Mouse (Mus musculus): ENCODE measurements around the gene Ppp1r13b. TPM values are rescaled to one million over a fixed set of nuclear protein-coding genes. Genes with fewer than 3 reads are reported as not detected.

The Ppp1r13b gene
- polyA plus RNA-seq, 1 experiment from 2014 or later, result 21.7 TPM

DNA sequence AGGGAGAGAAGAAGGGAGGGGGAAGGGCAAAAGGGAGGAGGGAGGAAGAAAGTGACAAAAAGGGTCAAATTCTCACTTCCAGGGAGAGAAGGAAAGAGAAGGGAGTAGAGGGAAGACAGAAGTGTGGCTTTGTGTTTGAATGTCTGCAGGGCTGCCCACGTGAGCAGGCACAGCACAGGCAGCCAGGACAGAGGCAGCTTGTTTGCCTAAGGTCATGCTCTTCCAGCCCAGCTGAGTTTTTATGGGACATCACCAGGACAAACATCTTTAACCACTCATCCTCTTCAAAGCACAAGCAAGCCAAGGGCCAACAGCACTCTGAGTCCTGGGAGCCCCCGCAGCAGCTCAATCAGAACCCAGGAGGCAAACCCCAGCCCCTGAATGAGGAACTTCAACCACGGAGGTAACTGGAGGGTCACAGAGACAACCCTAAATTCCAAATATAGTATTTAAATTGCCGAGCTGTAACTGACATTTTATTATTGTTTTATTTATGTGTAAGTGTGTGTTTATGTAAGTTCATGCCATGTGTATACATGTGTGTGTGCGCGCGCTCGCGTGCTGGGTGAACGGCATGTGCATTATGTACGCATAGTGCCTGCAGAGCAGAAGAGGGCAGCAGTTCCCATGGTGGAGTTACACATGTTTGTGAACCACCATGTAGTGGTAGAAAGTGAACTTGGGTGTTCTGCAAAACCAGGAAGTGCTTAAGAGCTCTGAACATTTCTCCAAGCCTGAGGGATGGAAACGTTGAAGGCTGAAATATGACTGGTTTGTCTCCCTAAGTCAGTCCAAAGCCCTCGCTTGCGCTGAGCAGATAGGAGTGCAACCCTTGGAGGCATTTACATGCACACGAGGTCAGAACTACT, 65.1 kb downstream of the Ppp1r13b start:
- H3K27me3 ChIP-seq (replicated peaks), result no peaks in the 10 kb centered on the region
- H3K4me1 ChIP-seq (replicated peaks), result 0 out of 2 replicates have a peak, but pooled peaks cover 2% of the 10 kb centered on the region
- H3K36me3 ChIP-seq, result peaks cover 20% of the 10 kb centered on the region
- H3K9me3 ChIP-seq, result no peaks in the 10 kb centered on the region
- no peak overlapping the region for H3K9ac ChIP-seq
- WGBS, result 60% methylated on average over 15 of the region's 15 CpGs
- H3K4me2 ChIP-seq (replicated peaks), result no peak overlapping the region
- ATAC-seq, result no peak
- H3K4me3 ChIP-seq (replicated peaks), result no peak overlapping the region
- no peak overlapping the region for H3K27ac ChIP-seq

DNA sequence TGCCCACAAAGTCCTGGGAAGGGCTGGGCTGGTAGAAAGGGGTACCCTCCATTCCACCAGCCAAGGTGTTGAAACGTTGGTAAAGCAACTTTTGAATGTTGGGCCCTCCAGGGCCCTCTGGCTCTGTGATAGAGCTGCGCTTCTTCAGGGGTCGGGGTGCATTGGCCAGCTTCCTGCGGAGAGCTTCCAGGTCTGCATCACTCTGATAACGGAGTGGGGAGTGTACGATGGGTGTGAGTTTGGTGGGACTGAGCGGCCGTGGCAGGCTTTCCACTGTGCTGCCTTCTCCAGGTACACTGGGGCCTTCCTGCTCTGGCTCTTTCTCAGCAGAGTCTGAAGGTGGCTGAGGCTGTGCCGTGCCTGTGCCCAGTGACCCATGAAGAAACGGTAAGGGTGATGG, 74.5 kb downstream of the Ppp1r13b start:
- Histone ChIP-seq H3K4me3 (replicated peaks) (no peak overlapping the region), H3K27ac (no peak overlapping the region), H3K27me3 (replicated peaks) (no peaks in the 10 kb centered on the region), H3K36me3 (peaks cover 70% of the 10 kb centered on the region), H3K9ac (no peak overlapping the region), H3K4me1 (replicated peaks) (no peaks in the 10 kb centered on the region), H3K9me3 (no peaks in the 10 kb centered on the region), H3K4me2 (replicated peaks) (no peak overlapping the region)
- ATAC-seq, result no peak
- WGBS, result 89% methylated on average over 10 of the region's 10 CpGs

GRCm38 (mm10) chr12:111832643-111833042, 75.3 kb downstream of the Ppp1r13b start:
- peaks cover 73% of the 10 kb centered on the region for H3K36me3 ChIP-seq
- no peaks in the 10 kb centered on the region for H3K9me3 ChIP-seq
- 83% methylated on average over 5 of the region's 5 CpGs for WGBS
- no peak overlapping the region for H3K9ac ChIP-seq
- no peaks in the 10 kb centered on the region for H3K27me3 ChIP-seq (replicated peaks)
- H3K27ac ChIP-seq, result no peak overlapping the region
- no peak overlapping the region for H3K4me2 ChIP-seq (replicated peaks)
- H3K4me1 ChIP-seq (replicated peaks), result no peaks in the 10 kb centered on the region
- ATAC-seq, result no peak
- H3K4me3 ChIP-seq (replicated peaks), result no peak overlapping the region

- H3K9me3 ChIP-seq, result no peaks in the 10 kb centered on the region
- WGBS, result 87% methylated on average over 10 of the region's 10 CpGs
These were observed 77.5 kb downstream of the Ppp1r13b start for GRCm38 (mm10) chr12:111830375-111830774.

GRCm38 (mm10) chr12:111829954-111830353, 78.0 kb downstream of the Ppp1r13b start:
- 88% methylated on average over 9 of the region's 9 CpGs for WGBS

More at GRCm38 (mm10) chr12:111830375-111830774, 77.5 kb downstream of the Ppp1r13b start:
- Histone ChIP-seq H3K27me3 (replicated peaks) (no peaks in the 10 kb centered on the region), H3K36me3 (peaks cover 83% of the 10 kb centered on the region), H3K9ac (no peak overlapping the region), H3K4me3 (replicated peaks) (no peak overlapping the region), H3K4me2 (replicated peaks) (no peak overlapping the region), H3K27ac (no peak overlapping the region), H3K4me1 (replicated peaks) (no peaks in the 10 kb centered on the region)
- no peak for ATAC-seq

GRCm38 (mm10) chr12:111829447-111829846, 78.5 kb downstream of the Ppp1r13b start:
- no peak overlapping the region for H3K27ac ChIP-seq
- H3K9ac ChIP-seq, result no peak overlapping the region
- no peak overlapping the region for H3K4me3 ChIP-seq (replicated peaks)
- no peaks in the 10 kb centered on the region for H3K9me3 ChIP-seq
- H3K4me2 ChIP-seq (replicated peaks), result no peak overlapping the region
- 86% methylated on average over 5 of the region's 5 CpGs for WGBS
- ATAC-seq, result no peak
- H3K27me3 ChIP-seq (replicated peaks), result no peaks in the 10 kb centered on the region
- peaks cover 85% of the 10 kb centered on the region for H3K36me3 ChIP-seq
- H3K4me1 ChIP-seq (replicated peaks), result no peaks in the 10 kb centered on the region

More at GRCm38 (mm10) chr12:111829954-111830353, 78.0 kb downstream of the Ppp1r13b start:
- H3K27ac ChIP-seq, result no peak overlapping the region
- H3K9ac ChIP-seq, result no peak overlapping the region
- no peaks in the 10 kb centered on the region for H3K4me1 ChIP-seq (replicated peaks)
- H3K4me3 ChIP-seq (replicated peaks), result no peak overlapping the region
- no peaks in the 10 kb centered on the region for H3K27me3 ChIP-seq (replicated peaks)
- no peak for ATAC-seq
- H3K36me3 ChIP-seq, result peaks cover 83% of the 10 kb centered on the region
- H3K9me3 ChIP-seq, result no peaks in the 10 kb centered on the region
- H3K4me2 ChIP-seq (replicated peaks), result no peak overlapping the region

- Histone ChIP-seq H3K9ac (no peak overlapping the region), H3K4me1 (replicated peaks) (no peaks in the 10 kb centered on the region), H3K9me3 (no peaks in the 10 kb centered on the region), H3K4me2 (replicated peaks) (no peak overlapping the region), H3K4me3 (replicated peaks) (no peak overlapping the region), H3K27me3 (replicated peaks) (no peaks in the 10 kb centered on the region), H3K36me3 (peaks cover 82% of the 10 kb centered on the region), H3K27ac (no peak overlapping the region)
- 91% methylated on average over 12 of the region's 12 CpGs for WGBS
- no peak for ATAC-seq
These were observed 80.4 kb downstream of the Ppp1r13b start for GRCm38 (mm10) chr12:111827556-111827955.

DNA sequence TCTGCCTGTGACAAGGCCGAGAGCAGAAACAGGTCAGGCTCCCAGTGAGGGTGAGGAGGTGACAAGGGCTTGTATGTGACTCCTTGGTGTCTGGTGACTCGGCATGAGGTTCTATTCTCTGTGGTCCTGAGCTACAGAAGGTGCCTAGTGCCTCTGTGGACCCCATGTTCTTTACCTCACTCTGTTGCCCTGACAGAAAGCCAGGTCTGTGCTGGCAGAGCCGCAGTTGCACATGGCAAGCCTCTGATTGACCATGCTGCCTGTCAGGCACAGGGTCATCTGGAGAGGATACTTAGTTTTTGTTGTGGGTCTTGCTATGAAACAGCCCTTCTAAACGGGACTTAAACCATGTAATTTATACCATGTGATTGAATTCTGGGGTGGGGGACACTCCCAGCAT, 86.0 kb downstream of the Ppp1r13b start:
- no peak overlapping the region for H3K4me2 ChIP-seq (replicated peaks)
- no peak overlapping the region for H3K9ac ChIP-seq
- H3K4me3 ChIP-seq (replicated peaks), result no peak overlapping the region
- H3K4me1 ChIP-seq (replicated peaks), result peaks cover 38% of the 10 kb centered on the region
- ATAC-seq, result no peak
- no peaks in the 10 kb centered on the region for H3K27me3 ChIP-seq (replicated peaks)
- WGBS, result 58% methylated on average over 4 of the region's 4 CpGs
- no peaks in the 10 kb centered on the region for H3K9me3 ChIP-seq
- H3K36me3 ChIP-seq, result peaks cover 35% of the 10 kb centered on the region
- no peak overlapping the region for H3K27ac ChIP-seq

DNA sequence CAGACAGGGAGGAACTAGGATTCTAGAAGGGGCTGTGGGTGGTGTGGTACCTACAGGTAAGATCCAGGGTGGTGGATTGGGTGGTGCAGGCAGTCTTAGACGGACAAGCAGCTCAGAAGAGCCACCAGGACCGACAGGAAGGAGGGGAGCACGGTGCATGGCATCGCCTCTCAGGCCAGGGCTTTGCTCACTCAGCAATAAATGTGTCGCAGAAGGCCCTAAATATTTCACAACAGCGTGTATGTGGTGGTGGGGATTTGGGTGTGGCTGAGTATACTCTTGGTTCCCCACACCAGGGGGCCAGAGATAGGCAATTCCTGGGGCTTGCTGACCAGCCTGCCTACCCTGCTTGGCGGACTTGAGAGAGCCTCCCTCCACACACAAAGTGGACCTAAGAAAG, 87.2 kb downstream of the Ppp1r13b start:
- no peak overlapping the region for H3K9ac ChIP-seq
- H3K4me1 ChIP-seq (replicated peaks), result peaks cover 49% of the 10 kb centered on the region
- no peaks in the 10 kb centered on the region for H3K27me3 ChIP-seq (replicated peaks)
- 62% methylated on average over 7 of the region's 7 CpGs for WGBS
- H3K9me3 ChIP-seq, result no peaks in the 10 kb centered on the region
- peaks cover 24% of the 10 kb centered on the region for H3K36me3 ChIP-seq
- H3K27ac ChIP-seq, result no peak overlapping the region
- no peak for ATAC-seq
- H3K4me3 ChIP-seq (replicated peaks), result no peak overlapping the region
- H3K4me2 ChIP-seq (replicated peaks), result no peak overlapping the region

GRCm38 (mm10) chr12:111819936-111820335, 88.0 kb downstream of the Ppp1r13b start:
- no peaks in the 10 kb centered on the region for H3K27me3 ChIP-seq (replicated peaks)
- H3K36me3 ChIP-seq, result peaks cover 16% of the 10 kb centered on the region
- peak overlapping the region; percentile 17; the same call in 1 of the 2 replicates for H3K27ac ChIP-seq
- no peak overlapping the region for H3K9ac ChIP-seq
- peaks cover 56% of the 10 kb centered on the region for H3K4me1 ChIP-seq (replicated peaks)
- ATAC-seq, result no peak
- WGBS, result 69% methylated on average over 8 of the region's 8 CpGs
- H3K9me3 ChIP-seq, result no peaks in the 10 kb centered on the region
- no peak overlapping the region; the same call in 1 of the 2 replicates for H3K4me2 ChIP-seq (replicated peaks)
- no peak overlapping the region for H3K4me3 ChIP-seq (replicated peaks)

DNA sequence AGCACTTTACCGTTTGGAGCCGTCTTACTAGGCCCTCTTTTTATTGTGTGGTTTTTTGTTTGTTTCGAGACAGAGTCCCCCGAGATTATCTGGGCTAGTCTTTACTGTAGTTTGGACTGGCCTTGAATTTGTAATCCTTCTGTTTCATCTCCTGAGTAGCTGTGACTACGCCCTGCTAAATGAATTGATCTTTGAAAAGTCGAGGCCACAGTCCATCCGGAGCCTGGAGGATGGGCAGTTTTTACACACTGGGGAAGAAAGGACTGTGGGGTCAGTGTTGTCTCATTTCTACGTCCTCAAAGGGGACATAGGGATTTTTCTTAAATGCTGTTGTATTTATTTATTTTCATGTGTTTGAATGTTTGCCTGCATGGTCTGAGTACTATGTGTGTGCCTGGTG, 89.9 kb downstream of the Ppp1r13b start:
- peaks cover 60% of the 10 kb centered on the region for H3K4me1 ChIP-seq (replicated peaks)
- H3K9ac ChIP-seq, result no peak overlapping the region
- peak overlapping the region; percentile 49 for H3K27ac ChIP-seq
- H3K4me3 ChIP-seq (replicated peaks), result no peak overlapping the region
- whole genome bisulfite sequencing, result 64% methylated on average over 8 of the region's 8 CpGs
- peak overlapping the region; percentile 62 for H3K4me2 ChIP-seq (replicated peaks)
- no peaks in the 10 kb centered on the region for H3K9me3 ChIP-seq
- H3K36me3 ChIP-seq, result no peaks in the 10 kb centered on the region; the same call in 1 of the 2 replicates
- no peaks in the 10 kb centered on the region for H3K27me3 ChIP-seq (replicated peaks)
- ATAC-seq, result no peak

DNA sequence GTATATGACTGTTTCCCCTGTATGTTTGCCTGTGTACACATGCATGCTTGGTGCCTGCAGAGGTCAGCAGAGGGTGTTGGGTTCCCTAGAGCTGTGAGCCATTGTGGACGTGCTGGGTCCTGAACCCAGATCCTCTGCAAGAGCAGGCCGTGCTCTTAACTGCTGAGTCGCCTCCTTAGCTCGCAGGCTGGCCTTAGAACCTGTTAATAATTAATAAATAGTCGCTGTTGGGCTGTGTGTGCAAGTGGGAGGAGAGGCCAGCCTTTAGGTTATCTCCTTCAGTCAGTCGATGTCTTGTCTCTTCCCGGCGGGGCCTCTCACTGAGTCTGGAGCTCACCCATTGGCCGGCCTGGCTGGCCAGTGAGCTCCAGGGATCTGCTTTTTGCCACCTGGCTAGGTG, 90.9 kb downstream of the Ppp1r13b start:
- 55% methylated on average over 9 of the region's 9 CpGs for WGBS
- Histone ChIP-seq H3K9ac (peak overlapping the region; percentile 89; the same call in 1 of the 2 replicates), H3K27ac (peak overlapping the region; percentile 96), H3K36me3 (no peaks in the 10 kb centered on the region), H3K4me1 (replicated peaks) (peaks cover 65% of the 10 kb centered on the region), H3K4me2 (replicated peaks) (peak overlapping the region; percentile 62), H3K4me3 (replicated peaks) (peak overlapping the region; percentile 88), H3K27me3 (replicated peaks) (no peaks in the 10 kb centered on the region), H3K9me3 (no peaks in the 10 kb centered on the region)
- peak; percentile 38 for ATAC-seq

- 55% methylated on average over 13 of the region's 13 CpGs for WGBS
- peaks cover 61% of the 10 kb centered on the region for H3K4me1 ChIP-seq (replicated peaks)
- peak overlapping the region; percentile 89 for H3K9ac ChIP-seq
- H3K4me3 ChIP-seq (replicated peaks), result peak overlapping the region; percentile 88
- ATAC-seq, result no peak
- no peaks in the 10 kb centered on the region for H3K27me3 ChIP-seq (replicated peaks)
- peak overlapping the region; percentile 62 for H3K4me2 ChIP-seq (replicated peaks)
- peak overlapping the region; percentile 96 for H3K27ac ChIP-seq
- H3K36me3 ChIP-seq, result no peaks in the 10 kb centered on the region
- H3K9me3 ChIP-seq, result no peaks in the 10 kb centered on the region
These were observed 91.4 kb downstream of the Ppp1r13b start for GRCm38 (mm10) chr12:111816528-111816927.

Measured in intestine, embryonic 15.5 days (tissue).